Mouse (Mus musculus): ENCODE results near the gene Gm21882. TPM values are rescaled to one million over a fixed set of nuclear protein-coding genes. Genes with fewer than 3 reads are reported as not detected.

Gm21882 gene
- polyA plus RNA-seq (2015; fragmentation: Illumina TruSeq; extraction: RNeasy Lipid Tissue Mini Kit (QIAGEN cat#74804); ENCODE audit: insufficient read depth, low replicate concordance): not detected

DNA sequence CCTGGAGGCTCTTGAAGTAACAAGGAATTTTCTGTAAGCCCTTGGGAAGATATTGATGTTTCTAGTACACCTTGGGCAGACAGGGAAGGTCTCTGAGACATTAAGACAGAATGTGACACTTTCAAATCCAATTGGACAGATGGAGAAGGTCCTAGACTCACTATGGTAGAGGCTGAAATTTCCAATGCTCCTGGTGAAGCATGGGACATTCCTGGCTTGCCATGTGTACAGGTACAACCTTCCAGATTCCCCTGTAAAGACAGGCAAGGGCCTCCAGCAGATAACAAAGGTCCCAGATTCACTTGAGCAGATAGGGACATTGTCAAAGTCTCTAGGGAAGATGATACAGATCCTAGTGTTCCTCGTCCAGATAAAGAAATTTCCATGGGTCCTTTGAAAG lies at the start of gene Gm21882:
Gene Gm21882 (minus strand): TSS at position 101 of the 400 bp plus-strand sequence.

Other genes with a start within 250 kb of the Gm21882 start
- gene Gm21865, start 64.6 kb downstream of the Gm21882 start, polyA plus RNA-seq (2015; fragmentation: Illumina TruSeq; extraction: RNeasy Lipid Tissue Mini Kit (QIAGEN cat#74804); ENCODE audit: insufficient read depth, low replicate concordance): not detected

All from spleen, adult 10 weeks (tissue).